Mouse (Mus musculus): Measurements from ENCODE around the gene Tmem59.
A peak's percentile ranks its signal among the peaks of the same experiment; 100 is the strongest.

The Tmem59 gene

DNA sequence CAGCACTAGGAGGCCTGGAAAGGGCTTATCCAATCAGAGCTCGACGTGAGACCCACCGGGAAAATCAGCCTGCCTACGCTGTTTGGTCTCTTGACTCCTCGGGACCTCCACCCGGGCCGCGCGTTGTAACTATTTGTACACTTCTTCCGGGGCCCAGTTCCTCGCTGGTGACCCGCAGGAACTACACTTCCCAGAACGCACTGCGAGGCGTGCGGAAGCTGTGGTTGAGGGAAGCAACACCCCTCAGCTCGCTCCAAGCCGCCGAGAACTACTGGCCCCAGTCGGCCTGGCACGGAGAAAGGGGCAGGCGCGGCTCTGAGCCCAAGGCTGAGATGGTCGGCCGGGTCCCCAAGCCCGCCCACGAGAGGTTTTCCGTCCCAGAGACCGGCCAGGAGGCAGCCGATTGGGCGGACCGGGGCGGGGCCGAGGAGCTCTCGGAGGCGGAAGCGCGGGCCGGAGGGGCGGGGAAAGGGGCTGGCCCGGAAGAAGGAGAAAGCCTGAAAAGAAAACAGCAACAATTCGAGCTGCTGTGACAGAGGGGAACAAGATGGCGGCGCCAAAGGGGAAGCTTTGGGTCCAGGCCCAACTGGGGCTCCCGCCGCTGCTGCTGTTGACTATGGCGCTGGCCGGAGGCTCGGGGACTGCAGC is at the start of gene Tmem59:
Gene Tmem59 (plus strand): TSS at position 218 of the 648 bp plus-strand sequence.
- peak; percentile 100 for DNase-seq (ENCODE audit: inconsistent ontology term)

DNA sequence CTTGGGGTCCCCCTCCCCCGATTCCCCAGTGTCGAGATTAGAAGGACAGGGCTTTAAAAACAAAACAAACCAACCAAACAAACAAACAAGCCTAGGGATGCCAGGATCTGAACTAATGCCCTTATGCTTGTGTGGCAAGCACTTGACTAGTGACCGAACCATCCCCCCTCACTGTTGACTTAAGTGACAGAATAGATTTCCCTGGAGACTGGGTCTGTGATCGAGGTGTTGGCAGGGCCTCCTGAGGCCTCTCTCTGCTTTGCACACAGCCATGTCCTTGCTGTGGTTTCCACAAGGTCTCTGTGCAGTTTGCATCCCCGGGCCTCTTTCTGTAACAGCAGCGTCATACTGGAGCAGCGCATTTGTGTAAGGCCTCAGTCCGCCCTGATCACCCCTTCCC is 48.8 kb upstream of the Tmem59 start:
- DNase-seq (ENCODE audit: inconsistent ontology term), result no peak

DNA sequence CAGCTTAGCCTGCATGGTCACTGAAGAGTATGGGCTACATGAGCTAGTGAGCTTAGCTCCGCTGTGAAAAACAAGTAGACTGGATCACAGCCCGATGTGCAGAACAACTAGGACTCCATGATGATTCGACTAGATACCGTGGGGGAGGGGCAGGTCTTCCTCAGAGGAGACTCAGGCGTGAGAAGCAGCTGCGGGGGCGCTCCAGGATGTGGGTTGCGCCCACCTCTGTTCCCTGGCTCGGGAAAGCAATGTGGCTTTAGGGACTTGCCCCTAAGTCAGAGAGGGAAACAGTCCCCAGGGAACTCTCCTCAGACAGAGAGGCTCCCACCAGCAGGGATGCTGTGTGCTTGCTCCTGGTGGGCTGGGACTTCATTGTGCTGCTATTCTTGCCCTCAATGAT is 47.7 kb upstream of the Tmem59 start:
- DNase-seq (ENCODE audit: inconsistent ontology term), result no peak

DNA sequence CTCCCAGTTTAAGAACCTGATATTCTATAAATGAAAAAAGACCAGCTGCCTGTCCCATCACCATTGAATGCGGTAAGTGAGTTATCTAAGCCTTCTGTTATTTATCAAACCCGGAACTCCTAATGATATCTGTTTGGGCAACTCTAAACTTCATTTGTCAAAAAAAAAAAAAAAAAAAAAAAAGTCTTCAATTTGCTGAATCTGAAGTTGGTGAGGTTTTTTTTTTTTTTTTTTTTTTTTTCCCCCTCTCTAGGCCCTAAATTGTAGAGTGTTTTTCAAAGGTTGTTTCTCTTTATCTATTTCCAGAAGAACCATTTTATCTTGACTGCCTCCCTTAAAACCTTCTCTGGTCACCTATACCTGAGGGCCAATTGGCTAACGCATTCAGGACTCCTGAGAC is 43.3 kb upstream of the Tmem59 start:
- DNase-seq (ENCODE audit: inconsistent ontology term), result no peak

DNA sequence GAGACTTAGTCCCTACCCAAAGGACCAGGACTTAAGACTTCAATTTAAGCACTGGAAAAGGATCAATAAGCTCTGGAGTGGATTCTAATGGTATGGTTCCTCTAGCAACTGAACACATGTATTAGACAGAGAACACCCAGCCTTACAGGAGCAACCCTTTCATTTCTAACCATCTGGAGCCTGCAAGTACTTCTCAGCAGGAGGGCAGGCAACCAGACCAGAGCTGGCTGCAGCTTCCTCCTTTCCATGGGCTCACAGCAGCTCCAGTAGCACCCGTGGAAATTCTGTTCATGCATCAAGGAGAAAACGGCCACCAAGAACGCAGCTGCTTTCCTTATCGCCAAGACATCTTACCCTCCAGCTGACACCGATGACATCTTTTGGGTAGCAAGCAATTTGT is 42.5 kb upstream of the Tmem59 start:
- DNase-seq (ENCODE audit: inconsistent ontology term), result no peak

DNA sequence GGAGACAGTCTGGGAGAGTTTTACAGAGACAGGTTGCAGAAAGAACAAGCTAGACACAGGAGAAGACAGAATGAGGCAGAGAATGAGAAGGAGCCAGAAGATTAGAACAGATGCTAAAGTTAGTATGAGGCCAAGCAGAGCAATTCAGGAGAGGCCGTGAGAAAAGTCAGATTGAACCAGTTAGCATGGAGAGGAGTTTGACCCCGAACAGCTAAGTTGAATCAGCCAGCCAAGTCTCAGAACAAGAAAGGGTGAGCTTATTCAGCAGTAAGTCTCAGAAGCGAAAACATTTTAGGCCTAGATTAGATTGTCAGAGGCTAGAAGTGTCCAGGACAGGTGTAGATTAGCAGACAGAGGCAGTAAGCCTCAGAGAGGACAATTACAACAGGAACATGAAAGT is 41.7 kb upstream of the Tmem59 start:
- DNase-seq (ENCODE audit: inconsistent ontology term), result no peak

DNA sequence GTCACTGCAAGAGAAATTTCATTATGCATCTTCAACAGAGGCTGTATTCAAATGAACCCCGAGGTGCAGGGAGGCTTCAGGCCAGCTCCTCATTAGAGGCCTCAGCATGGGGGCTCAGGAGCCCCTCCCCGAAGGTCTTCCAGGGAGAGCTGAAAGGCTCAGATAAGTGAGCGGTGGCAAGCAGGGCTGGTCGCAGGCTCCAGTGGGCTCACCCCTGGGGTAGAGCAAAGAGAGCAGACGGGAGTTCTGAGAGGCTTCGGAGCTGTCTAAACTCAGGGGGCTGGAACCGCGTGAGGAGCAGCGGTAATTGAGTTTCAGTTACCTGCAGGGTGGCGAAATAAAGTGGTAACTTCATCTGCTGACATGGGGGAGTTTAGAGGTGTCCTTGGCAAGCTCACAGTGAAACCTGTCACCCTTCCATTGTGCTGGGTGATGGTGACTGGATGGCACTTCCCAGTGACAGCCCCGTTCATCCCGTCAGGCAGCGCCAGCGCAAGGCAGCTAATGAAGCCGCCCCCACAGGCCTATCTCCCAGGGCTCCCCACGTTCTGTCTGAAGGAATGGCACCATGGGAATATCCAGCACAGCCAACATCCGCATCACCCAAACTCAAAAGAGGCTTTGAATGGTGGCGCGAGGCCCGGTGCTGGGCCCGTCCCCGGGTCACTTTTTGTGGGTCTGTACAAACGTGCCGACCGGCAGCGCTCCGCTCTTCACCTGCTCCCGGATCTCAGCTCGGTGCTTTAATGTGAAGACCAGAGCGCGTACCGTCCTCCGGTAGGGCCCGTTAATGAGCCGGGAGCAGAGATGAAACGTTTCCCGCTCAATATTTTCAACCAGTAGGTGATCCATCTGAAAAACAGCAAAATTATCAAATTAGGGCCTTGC is 39.0 kb upstream of the Tmem59 start:
- no peak for DNase-seq (ENCODE audit: inconsistent ontology term)

DNA sequence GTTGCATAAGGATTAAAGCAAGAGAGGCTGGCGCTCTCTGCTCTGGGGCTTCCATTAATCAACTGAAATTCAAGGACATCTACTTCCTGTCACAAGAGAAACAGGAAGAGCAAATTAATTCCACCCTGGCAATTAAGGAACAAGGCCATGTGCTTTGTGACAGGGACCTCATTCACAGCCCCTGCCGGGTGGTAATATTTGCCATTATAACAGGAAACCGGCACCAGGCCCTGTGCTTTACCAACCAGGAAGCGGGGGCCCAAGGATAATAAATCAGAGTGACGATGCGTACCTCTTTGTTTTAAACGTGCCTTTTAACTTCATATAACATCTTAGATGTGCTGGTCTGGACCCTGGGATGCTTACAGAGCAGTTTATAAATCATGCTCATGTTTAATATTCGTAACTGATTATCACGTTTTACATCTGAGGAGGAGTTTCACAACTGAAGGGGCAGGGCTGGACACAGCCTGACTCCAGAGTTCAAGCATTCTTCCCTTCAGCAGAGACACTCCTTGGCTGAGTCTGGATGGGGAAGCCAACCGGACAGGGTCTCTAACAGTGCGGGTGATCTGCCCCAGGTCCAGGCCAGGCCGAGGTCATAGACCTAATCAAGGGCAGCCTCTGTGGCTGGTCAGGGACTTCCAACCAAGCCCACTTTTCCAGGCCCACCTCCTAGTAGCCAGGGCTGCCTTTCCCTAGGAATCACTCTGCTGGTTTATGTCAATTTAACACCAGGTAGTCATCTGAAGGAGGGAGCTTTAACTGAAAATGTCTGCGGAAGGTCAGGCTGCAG is 38.2 kb upstream of the Tmem59 start:
- no peak for DNase-seq (ENCODE audit: inconsistent ontology term)

DNA sequence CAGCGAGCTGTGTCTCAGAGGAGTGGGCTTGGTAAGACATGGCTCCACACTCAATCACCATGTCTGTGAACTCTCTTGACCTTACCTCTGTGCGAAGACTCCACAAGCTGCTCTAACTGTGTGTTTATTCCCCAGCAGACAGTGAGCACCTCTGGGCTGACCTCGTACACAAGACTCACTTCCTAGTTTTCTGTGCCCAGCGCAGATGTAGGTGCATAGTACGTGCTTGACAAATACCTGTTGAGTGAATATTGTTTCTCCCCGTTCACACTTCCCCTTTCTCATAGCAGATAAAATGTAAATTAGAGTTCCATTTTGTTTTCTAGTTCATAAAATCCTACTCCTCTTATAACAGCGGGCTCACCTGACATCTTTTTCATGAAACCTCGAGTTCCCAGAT is 34.7 kb upstream of the Tmem59 start:
- no peak for DNase-seq (ENCODE audit: inconsistent ontology term)

DNA sequence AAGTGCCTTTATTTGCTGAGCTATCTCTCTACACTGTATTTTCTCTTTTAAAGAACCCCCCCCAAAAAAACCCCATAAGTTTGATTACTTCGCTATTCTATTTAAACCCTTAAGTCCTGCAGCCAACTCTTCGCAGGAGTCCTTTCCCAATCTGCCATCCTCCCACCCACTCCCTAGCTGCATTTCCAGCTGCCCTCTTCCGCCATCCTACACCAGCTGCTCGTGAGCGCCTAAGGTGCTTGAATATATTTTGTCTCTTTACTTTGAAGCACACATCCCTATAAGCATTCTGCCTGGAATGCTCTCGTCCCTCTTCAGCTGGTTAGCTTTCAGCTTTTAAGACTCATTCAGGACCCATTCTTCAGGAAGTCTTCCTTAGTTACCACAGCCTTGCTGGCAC is 27.2 kb upstream of the Tmem59 start:
- no peak for DNase-seq (ENCODE audit: inconsistent ontology term)

DNA sequence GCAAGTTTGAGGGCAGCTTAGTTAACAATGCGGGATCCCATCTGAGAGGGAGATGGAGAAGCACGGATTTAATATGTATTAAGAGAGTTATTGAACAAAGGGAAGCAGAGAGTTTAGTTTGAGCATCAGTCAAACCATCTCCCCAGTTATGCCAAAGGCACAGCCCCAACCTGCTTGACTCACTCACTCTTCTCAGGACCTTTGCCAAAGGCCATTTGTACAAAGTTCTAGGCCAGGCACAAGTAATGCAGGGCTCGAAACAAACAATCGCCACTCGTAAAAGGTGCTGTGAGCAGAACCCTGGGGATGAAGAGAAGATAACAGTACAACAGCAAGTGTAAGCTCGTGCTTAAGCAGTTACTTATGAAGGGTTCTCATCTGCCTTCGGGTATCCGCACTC is 25.6 kb upstream of the Tmem59 start:
- DNase-seq (ENCODE audit: inconsistent ontology term), result no peak

DNA sequence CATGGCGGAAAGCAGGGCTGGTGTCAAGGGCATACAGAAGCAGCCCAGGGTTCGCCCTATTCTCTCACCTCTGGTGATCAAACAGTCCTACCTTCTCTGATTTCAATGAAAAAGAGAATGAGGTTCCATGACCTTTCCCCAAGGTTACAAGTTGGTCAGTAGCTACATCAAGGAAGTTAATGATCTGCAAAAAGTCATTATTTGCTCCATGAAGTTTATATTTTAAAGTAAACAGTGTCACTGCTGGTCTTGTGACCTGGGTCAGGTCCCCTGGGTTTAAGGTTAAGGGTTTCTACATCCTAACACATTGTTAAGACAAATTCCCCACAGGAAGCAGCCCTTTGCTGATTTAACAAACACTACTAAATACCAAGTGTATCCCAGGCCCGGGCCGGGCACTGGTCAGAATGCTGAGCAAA is 21.2 kb upstream of the Tmem59 start:
- no peak for DNase-seq (ENCODE audit: inconsistent ontology term)

DNA sequence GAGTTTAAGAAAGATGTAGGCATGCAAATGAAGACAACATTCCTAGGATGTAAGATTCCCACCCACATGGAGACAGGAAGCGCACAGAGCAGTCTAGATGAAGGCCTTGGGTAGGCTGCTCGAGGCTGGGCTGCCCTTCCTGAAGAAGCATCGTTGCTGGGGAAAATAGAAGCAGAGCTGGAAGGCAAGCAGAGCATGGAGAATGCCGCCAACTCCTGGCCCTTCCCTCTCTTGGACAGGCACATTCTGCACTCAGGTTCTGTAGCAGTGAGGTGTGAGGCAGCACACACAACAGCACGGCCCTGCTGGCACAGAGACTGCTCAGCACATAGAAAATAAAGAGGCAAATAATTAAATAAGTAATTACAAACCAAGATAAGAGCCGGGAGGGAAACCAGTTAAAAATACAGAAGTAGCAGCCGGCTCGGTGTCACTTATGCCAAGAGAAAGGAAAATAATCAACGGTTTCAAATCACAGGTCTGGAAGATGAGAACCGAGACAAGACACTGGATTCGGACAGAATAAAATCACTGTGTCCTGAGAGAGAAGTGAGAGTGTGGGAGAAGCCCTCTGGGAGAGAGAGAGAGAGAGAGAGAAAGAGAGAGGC is 18.9 kb upstream of the Tmem59 start:
- DNase-seq (ENCODE audit: inconsistent ontology term), result no peak

DNA sequence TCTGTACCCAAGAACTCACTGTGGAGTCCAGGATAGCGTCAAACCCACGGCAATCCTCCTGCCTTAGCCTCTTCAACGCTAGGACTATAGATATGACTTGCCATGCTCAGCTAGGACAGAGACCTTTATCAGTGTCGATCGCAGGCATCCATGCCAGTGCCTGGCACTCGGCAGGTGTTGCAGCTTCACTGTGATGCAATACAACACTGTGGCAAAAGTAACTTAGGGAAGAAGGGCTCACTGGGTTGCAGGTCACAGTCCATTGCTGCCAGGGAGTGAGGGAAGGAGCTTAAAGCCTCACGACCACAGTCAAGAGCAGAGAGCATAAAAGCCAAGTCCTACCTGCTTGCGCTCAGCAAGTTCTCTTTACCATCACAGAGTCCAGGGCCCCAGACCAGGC is 18.0 kb upstream of the Tmem59 start:
- DNase-seq (ENCODE audit: inconsistent ontology term), result no peak

DNA sequence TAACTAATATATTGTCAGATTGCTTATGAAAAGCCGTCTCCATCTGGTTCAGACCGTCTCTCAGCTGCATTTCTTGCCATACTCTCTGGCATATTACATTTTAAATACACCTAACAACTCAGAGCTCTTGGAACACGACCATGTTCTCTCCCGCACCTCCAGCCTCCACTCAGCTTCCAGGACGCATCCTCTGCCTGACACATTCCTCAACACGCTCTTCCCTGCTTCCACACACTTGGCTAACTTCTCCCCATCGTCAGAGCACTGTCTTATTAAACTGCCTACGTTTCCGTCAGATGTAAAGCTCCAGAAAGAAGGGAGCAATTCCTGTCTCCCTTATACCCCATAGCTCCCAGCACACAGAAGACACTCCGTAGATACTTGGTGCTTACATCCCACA is 14.9 kb upstream of the Tmem59 start:
- no peak for DNase-seq (ENCODE audit: inconsistent ontology term)

DNA sequence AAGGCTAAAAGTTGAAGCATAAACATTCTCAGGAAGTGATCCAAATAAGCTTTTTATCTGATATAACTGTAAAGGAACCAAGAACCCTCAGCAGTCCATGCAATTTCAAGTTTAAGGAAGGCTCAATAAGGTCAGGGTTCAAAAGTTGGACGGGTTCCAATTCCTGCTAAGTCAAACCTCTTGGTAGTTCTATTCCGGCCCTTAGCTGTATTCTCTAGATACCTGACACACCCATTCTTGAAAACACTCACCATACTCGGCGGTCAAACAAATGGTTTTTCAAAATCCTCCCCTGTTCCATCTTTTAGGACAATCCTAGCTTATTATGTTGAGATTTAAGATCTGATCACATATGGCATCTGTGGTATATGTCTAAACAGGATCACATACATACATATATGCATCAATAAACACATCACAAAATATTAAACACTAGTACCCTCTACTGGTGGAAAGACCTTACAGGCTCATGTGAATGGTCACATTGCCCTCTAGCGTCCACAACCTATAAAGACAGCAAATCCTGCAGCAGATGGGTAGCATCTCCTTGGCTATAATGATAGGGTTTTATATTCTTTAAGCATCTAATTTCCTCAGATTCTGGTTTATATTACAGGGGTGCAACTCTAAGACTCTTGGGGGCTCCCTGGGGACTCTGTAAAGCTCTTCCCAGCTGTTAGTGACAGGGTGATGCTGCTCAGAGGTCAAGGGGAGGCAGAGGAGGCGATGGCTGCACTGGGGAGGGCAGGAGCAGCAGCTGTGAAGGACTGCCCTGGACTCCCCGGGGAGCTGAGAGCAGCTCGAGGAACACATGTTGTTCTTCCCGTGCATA is 14.2 kb upstream of the Tmem59 start:
- peak; percentile 48 for DNase-seq (ENCODE audit: inconsistent ontology term)

DNA sequence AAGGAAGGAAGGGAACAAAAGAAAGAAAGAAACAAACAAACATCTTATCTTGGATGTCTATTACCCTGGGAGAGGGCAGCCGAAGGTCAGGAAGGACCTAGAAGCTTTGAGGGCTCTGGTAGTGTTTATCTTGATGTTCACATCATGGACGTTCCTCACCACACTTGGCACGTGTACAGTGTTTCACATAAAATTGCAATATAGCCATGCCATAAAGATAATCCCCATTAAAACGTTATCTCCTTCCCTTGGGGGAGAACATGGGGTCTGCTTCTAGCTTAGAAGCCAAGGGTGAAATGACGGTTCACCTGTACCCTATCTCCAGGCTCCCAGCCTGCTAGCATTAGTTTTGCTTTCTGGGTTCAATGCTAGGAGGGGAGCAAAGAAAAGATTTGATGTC is 11.5 kb upstream of the Tmem59 start:
- no peak for DNase-seq (ENCODE audit: inconsistent ontology term)

DNA sequence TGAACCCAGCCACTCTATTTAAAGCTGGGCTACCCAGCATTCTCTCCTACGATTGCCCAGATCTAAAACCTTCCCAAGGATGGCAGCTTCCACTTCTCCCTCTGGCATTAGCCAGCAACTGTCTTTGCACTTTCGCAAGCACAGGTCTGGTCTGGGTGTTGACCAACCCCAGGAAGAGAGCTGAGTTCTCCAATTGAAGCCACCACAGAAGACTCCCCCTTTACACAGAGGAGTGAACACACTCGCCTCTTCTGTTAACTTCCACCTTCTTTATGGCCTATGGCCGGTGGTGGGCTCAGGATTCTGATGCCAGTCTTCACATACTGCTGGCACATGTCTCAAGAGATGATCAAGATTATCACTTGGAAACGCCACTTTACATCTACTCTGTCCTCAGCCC is 10.4 kb upstream of the Tmem59 start:
- no peak for DNase-seq (ENCODE audit: inconsistent ontology term)

DNA sequence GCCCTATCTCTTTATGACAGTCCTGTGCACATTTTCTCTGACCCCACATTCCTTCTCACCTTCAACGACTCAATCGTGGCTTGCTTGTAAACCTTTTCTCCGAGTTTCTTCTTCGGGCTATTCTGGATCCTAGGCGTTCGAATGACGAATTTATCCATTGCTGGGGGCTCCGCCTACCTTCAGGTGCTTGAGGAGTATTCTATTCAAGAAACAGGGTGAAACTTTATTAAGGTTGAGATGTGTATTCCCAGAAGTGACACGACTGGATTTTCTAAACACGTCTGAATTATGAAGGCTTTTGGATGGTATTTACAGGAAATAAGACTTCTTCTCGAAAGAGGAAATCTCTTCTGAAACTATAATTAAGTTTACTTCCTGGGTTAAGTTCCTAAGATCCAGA is 693 bp upstream of the Tmem59 start:
- DNase-seq (ENCODE audit: inconsistent ontology term), result peak; percentile 6

DNA sequence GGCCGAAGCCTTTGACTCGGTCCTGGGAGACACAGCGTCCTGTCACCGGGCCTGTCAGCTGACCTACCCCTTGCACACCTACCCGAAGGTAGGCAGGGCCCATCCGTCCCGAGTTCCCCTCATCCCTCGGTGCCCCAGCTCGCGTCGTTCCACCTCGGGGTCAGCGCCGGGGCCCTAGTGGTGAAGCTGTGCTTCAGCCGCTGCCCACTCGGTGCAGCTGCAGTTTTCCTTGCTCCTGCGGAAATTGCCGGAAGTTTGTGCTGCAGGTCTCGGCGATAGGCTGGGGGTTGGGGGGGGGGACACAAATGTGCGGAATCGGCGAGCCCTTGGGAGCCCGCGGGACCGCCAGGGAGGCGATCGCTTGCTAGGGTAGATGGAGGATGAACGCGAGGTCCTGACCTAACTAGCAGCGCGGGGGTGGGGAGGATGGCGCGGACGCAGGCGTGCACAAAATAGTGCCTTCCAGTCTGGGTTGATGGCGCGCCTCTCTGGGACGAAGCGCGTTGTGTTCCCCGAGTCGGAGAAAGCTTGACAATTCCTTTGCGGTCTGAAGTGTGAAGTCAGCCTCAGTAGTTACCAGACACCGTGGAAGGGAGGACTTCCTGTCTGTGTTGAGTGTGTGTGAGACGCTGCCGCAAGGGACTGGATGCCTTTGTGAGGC is 761 bp downstream of the Tmem59 start, which contains the start of gene Tceanc2:
Gene Tceanc2 (minus strand): TSS at position 287 of the 661 bp plus-strand sequence.
- DNase-seq (ENCODE audit: inconsistent ontology term), result peak; percentile 65

DNA sequence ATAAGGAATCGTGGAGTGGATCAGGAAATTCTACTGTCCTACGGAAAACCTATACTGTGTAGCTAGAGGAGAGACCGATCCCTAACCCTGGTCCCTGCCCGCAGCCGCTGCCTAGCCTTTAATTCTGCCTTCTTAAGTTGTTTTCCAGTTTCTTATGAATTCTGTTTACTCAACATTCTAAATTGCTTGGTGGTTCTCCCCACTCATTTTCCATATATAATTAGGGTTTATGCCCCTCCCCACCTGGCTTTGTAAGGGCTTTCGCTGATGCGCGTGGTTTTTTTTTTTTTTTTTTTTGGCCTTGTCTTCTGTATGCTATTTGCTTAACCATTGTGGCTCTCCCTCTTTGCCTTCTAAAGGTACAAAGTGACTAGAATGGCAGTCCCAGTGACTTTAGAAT is 1.4 kb downstream of the Tmem59 start:
- peak; percentile 6 for DNase-seq (ENCODE audit: inconsistent ontology term)
